Mouse (Mus musculus) gastrocnemius, adult 8-10 months (tissue): Measurements from ENCODE around the gene Babam2. TPM values are rescaled to one million over a fixed set of nuclear protein-coding genes. Genes with fewer than 3 reads are reported as not detected.

ENCODE experiments used
- DNase-seq, 2 experiments: peaks; one replicate each; pipeline ENCODE4 v3.0.0; 2022; ENCODE audit warnings: low spot score in 2 of 2
- total RNA-seq, 4 experiments: library from RNA; stranded (reverse); gene quantifications; 2 replicates each; pipeline ENCODE4 v1.2.4; 2022

The Babam2 gene
- total RNA-seq, 4 experiments from 2014 or later = 32.9 to 34.2 (median 33.5) TPM

GRCm38 (mm10) chr5:32071824-32072223 is 374.3 kb downstream of the Babam2 start:
- no peak for DNase-seq

DNA sequence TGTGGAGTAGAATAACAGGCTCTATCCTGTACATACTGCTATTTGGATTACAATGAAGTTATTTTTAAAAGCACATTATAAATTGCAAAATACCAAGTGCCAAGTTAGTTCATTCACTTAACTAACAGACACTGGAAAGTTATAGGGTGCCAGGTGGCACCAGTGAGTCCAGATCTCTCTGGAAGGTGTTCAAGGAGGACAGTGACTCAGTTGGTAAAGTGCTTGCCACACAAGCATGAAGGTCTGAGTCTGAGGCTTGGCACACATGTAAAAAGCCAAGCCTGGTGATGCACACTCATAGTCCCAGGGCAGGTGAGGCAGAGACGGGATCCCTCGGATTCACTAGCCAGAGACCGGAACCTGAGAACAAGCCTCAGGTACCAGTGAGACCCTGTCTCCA is 375.4 kb downstream of the Babam2 start:
- DNase-seq = no peak

DNA sequence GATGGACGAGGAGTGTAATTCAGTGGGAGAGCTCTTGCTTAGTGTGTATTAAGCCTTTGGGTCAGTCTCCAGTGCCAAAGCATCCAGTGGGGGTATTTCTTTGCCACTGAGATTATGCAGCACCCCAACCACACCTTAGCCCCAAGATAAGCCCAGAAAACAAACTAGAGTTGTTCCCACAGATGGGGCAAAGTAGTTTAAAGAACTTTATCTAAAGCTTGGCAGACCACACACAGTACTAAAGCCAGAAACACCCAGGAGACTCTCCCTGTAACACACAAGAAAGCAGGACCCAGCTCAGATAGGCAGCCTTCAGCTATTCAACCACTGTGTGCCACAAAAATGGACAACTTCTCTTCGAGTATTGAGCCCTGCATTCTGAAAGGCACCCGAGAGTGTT is 376.6 kb downstream of the Babam2 start:
- DNase-seq = no peak

GRCm38 (mm10) chr5:32077139-32077538 is 379.7 kb downstream of the Babam2 start:
- no peak for DNase-seq

GRCm38 (mm10) chr5:32078986-32079385 is 381.5 kb downstream of the Babam2 start:
- DNase-seq = no peak

DNA sequence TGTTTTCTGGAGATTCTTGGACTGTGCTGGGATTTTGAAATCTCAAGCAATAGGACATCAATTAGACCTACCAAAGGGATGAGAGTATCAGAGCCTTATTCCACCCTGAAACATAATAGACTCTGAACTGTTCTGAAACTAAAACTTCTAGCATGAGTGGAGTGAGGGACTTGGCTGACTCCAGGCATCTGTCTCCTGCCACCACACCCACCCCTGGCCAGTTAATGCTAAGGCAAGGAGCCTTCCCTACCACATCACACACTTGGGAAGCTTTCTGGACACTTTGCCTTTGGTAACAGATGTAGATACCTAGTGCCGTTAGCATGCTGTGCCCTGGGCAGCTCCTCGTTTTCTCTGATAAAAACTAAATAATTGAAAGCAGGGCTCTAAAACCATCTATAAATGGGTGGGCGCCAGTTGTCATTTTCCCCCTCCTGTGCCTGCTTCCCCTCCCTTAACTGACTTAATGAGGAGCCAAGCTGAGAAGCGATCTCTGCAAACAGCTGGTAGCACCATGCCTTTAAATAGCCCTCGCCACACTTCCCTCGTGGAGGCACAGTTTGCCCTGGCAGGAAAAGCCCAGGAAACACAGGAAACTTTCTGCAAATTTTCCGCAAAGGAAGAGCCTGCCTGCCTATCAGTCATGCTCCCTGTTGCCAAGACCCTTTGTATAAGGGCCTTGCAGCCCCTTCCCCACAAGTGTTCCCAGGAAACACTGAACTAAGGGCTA is 383.2 kb downstream of the Babam2 start:
- no peak for DNase-seq

GRCm38 (mm10) chr5:32084401-32084804 is 386.9 kb downstream of the Babam2 start:
- DNase-seq = peak in 1 of 2 experiments; percentile 59

- no peak for DNase-seq
Observed at GRCm38 (mm10) chr5:32085566-32085965, 388.1 kb downstream of the Babam2 start.

DNA sequence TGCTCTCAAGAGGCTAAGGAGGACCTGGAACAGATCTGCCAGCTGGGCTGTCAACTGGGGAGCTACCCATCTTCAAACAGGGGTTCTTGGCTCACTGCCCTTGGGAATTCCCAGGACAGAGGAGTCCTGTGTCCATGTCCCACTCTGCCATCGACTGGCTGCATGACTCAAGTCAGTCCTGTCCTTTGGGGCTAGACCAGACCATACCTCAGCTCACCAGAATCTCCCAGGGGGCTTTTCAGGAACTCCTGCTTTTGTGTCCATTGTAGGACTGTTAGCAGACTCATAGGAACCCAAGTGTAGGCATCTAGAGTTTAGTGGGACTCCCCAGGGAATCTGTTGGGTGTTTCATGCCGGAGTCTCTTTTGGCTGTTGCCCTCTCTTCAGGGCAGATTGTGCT is 388.5 kb downstream of the Babam2 start:
- no peak for DNase-seq

- no peak for DNase-seq
Observed at GRCm38 (mm10) chr5:32086526-32087090, 389.1 kb downstream of the Babam2 start.

- DNase-seq = no peak
Observed at GRCm38 (mm10) chr5:32089481-32089880, 392.0 kb downstream of the Babam2 start.

- DNase-seq = no peak
Observed at GRCm38 (mm10) chr5:32092281-32092680, 394.8 kb downstream of the Babam2 start.

- no peak for DNase-seq
Observed at GRCm38 (mm10) chr5:32098691-32099090, 401.2 kb downstream of the Babam2 start.

GRCm38 (mm10) chr5:32102484-32102883 is 405.0 kb downstream of the Babam2 start:
- DNase-seq = peak; percentile 64 to 82

DNA sequence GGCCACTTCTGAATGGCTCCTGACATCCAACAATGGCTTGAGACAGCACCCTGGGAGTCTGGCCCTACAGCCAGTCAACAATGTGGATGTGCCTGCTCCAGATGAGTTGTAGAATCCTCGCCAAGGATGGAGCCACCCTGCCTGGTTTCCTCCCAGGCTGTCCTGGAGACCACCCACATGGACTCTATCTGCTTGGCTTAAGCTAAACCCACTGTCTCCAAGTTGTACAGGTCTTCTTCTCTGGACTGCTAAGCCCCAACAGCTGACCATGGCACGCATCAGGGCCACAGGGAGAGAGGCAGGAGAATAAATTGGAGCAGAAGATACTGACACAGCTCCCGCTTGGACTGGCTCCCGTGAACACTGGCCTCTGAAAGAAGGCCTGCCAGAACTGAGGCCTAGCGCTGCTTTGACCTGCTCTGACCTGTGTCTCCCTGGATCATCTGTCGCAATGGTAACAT is 405.5 kb downstream of the Babam2 start:
- peak; percentile 74 to 83 for DNase-seq

DNA sequence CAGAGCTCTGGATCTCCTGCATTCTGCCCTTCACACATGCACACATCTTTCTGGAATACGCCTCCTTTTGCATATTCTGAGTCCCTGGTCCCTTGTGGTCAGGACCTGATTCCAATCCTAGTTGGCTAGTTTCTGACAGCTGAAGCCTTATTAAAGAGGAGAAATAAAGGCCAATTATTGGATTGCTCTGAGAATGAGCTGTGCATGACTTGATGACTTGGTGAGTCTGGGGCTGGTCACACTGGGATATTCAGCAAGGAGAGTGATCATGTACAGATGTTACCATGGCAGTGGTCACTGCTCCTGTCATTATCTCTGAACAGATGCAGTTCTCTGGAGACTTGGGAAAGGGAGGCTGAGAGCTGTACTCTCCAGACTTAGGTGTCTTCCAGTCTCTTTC is 406.1 kb downstream of the Babam2 start:
- DNase-seq = no peak

GRCm38 (mm10) chr5:32104119-32104990 is 406.9 kb downstream of the Babam2 start:
- no peak for DNase-seq

DNA sequence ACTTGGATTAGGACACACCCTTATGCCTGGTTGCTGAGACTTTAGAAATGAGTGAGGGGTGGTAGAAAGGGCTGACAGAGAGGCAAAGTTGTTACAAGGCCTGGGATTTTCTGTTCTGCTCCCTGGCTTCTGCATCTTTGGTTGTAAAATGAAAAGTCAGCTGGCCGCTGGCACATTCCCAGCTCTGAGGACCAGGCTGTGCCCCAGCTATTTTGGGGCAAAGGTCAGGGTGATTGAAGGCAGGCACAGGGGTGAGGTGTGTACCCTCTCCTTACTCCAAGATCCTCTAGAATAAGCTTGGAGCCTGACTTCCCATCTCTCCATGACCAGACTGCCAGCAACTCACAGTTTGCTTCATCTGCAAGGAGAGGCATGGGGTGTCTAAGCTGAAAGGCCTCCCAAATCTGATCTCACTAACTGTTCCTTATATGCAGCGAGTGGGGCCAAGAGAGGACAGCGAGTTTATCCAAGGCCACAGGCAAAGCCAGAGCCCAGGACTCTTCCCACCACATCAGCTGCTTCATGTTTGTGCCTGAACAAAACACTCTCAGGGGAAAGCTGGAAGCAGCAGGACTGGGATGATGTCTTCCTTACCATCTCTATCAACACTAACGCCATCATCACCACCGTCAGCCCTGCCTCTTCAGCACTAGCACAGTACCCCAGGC is 409.1 kb downstream of the Babam2 start:
- DNase-seq = peak; percentile 25 to 41

DNA sequence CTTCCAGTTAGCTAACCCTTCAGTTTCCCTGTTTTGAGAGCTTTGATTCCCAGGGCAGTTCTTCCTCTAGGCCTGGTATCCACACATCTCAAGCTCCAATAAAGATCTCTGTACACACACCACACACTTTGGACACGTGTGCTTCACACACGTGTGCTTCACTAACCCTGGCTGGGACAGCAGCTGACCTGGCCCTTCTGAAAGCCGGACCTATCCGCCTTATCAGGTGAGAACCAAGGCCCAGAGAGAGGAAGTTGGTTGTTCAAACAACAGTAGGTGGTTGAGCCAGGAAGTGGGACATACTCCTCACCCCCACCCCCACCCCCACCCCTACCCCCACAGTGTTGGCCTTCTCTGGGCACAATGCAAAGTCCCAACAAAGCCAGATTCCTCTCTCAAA is 413.2 kb downstream of the Babam2 start:
- DNase-seq = no peak

GRCm38 (mm10) chr5:32112206-32112916 is 414.9 kb downstream of the Babam2 start:
- no peak for DNase-seq

- no peak for DNase-seq
Observed at GRCm38 (mm10) chr5:32120901-32121376, 423.5 kb downstream of the Babam2 start.
